Mouse (Mus musculus) kidney, postnatal 0 days (tissue): ENCODE measurements around the gene Mrps6. TPM values are rescaled to one million over a fixed set of nuclear protein-coding genes. Genes with fewer than 3 reads are reported as not detected.

Experiments
- ATAC-seq: fragments of 200-750 bp; cut with Nextera tagmentation; replicated peaks from 2 replicates; pipeline ENCODE4 v1.8.0; 2017; ENCODE audit warnings: low read depth, moderate number of reproducible peaks, moderate TSS enrichment, moderate library complexity; ENCODE audit not compliant: low FRiP score
- DNase-seq: peaks from one replicate; pipeline ENCODE4 v3.0.0-alpha.2; 2016; ENCODE audit warnings: low spot score
- H3K27ac ChIP-seq: fragments of 300-500 bp; sonication (generic); 2 replicates; pipeline ENCODE4 v1.5.1; 2014; ENCODE audit warnings: mild to moderate bottlenecking
- H3K27me3 ChIP-seq: fragments of 300-500 bp; sonication (generic); 2 replicates; pipeline ENCODE4 v1.6.1; 2014; ENCODE audit warnings: low read length, mixed read lengths; ENCODE audit not compliant: insufficient read depth
- H3K36me3 ChIP-seq: fragments of 300-500 bp; sonication (generic); 2 replicates; pipeline ENCODE4 v1.6.1; 2014; ENCODE audit warnings: low read length, mixed read lengths; ENCODE audit not compliant: insufficient read depth
- H3K4me1 ChIP-seq: fragments of 300-500 bp; sonication (generic); replicated peaks from 2 replicates; pipeline ENCODE4 v1.6.1; 2014; ENCODE audit warnings: antibody characterized with exemption, low read length, mixed read lengths; ENCODE audit not compliant: insufficient read depth
- H3K4me2 ChIP-seq: fragments of 300-500 bp; sonication (generic); 2 replicates; pipeline ENCODE4 v1.6.1; 2014; ENCODE audit warnings: mild to moderate bottlenecking, low read length, moderate library complexity, mixed read lengths
- H3K4me3 ChIP-seq: fragments of 300-500 bp; sonication (generic); replicated peaks from 2 replicates; pipeline ENCODE4 v1.5.1; 2014; ENCODE audit warnings: low read depth, low read length
- H3K9ac ChIP-seq: fragments of 300-500 bp; sonication (generic); 2 replicates; pipeline ENCODE4 v1.6.1; 2014; ENCODE audit warnings: low read depth, low read length
- H3K9me3 ChIP-seq: fragments of 300-500 bp; sonication (generic); replicated peaks from 2 replicates; pipeline ENCODE4 v1.6.1; 2016; ENCODE audit warnings: low read length, inconsistent platforms, mixed read lengths
- CTCF ChIP-seq: IDR thresholded peaks from 2 replicates; pipeline ENCODE4 v1.5.1; 2016; ENCODE audit warnings: antibody characterized with exemption, low read depth, mild to moderate bottlenecking, moderate library complexity
- WGBS: fragments of 180-500 bp; shearing (Covaris S2); extraction: QIAGEN DNeasy Blood & Tissue Kit; methylation state at CpG from one replicate; pipeline ENCODE4 v1.1.7; 2014; 5-methylcytosine and 5-hydroxymethylcytosine counted together
- polyA plus RNA-seq: library from polyadenylated mRNA; unstranded; fragments of >200 nt; fragmentation: Nextera tagmentation; extraction: Ambion mirVana; gene quantifications from 2 replicates; pipeline ENCODE4 v1.2.1, GENCODE M21; 2015

Mrps6 gene
- polyA plus RNA-seq, 1 experiment from 2014 or later, result 387 TPM

- Histone ChIP-seq H3K9me3 (no peaks in the 10 kb centered on the region), H3K4me1 (no peaks in the 10 kb centered on the region), H3K4me2 (no peak overlapping the region), H3K9ac (no peak overlapping the region), H3K4me3 (no peak overlapping the region), H3K36me3 (no peaks in the 10 kb centered on the region), H3K27me3 (no peaks in the 10 kb centered on the region), H3K27ac (no peak overlapping the region)
- TF ChIP-seq CTCF, result no peak
- ATAC-seq (no peak), DNase-seq (no peak)
- WGBS, result 96% methylated on average over 12 of the region's 12 CpGs
These were observed 83.0 kb downstream of the Mrps6 start for GRCm38 (mm10) chr16:92141021-92141420.

- Histone ChIP-seq H3K4me1 (no peaks in the 10 kb centered on the region), H3K9me3 (no peaks in the 10 kb centered on the region), H3K27me3 (no peaks in the 10 kb centered on the region), H3K9ac (no peak overlapping the region), H3K4me3 (no peak overlapping the region), H3K4me2 (no peak overlapping the region), H3K27ac (no peak overlapping the region), H3K36me3 (no peaks in the 10 kb centered on the region)
- WGBS, result 78% methylated on average over 9 of the region's 9 CpGs
- no peak for ATAC-seq
- TF ChIP-seq CTCF, result no peak
- DNase-seq, result no peak
These were observed 84.4 kb downstream of the Mrps6 start for GRCm38 (mm10) chr16:92142426-92143012.

- H3K9me3 ChIP-seq, result no peaks in the 10 kb centered on the region
- H3K9ac ChIP-seq, result no peak overlapping the region
- no peaks in the 10 kb centered on the region for H3K4me1 ChIP-seq
- H3K27ac ChIP-seq, result no peak overlapping the region
- no peak overlapping the region for H3K4me3 ChIP-seq
- TF ChIP-seq CTCF, result no peak
- DNase-seq, result no peak
- ATAC-seq, result no peak
- H3K4me2 ChIP-seq, result no peak overlapping the region
- H3K36me3 ChIP-seq, result no peaks in the 10 kb centered on the region
- WGBS, result 86% methylated on average over 12 of the region's 12 CpGs
- H3K27me3 ChIP-seq, result no peaks in the 10 kb centered on the region
These were observed 89.7 kb downstream of the Mrps6 start for GRCm38 (mm10) chr16:92147631-92148366.

- Histone ChIP-seq H3K4me3 (no peak overlapping the region), H3K27me3 (no peaks in the 10 kb centered on the region), H3K9ac (no peak overlapping the region), H3K27ac (no peak overlapping the region), H3K4me2 (no peak overlapping the region), H3K4me1 (no peaks in the 10 kb centered on the region), H3K9me3 (no peaks in the 10 kb centered on the region), H3K36me3 (no peaks in the 10 kb centered on the region)
- WGBS, result 97% methylated on average over 2 of the region's 2 CpGs
- DNase-seq (no peak), ATAC-seq (no peak)
- no peak for TF ChIP-seq CTCF
These were observed 90.3 kb downstream of the Mrps6 start for GRCm38 (mm10) chr16:92148367-92148728.

- ATAC-seq (no peak), DNase-seq (no peak)
- Histone ChIP-seq H3K4me2 (no peak overlapping the region), H3K36me3 (no peaks in the 10 kb centered on the region), H3K27me3 (no peaks in the 10 kb centered on the region), H3K9ac (no peak overlapping the region), H3K4me3 (no peak overlapping the region), H3K4me1 (no peaks in the 10 kb centered on the region), H3K27ac (no peak overlapping the region), H3K9me3 (no peaks in the 10 kb centered on the region)
- WGBS, result 78% methylated on average over 4 of the region's 4 CpGs
- TF ChIP-seq CTCF, result no peak
These were observed 92.9 kb downstream of the Mrps6 start for GRCm38 (mm10) chr16:92150975-92151374.

GRCm38 (mm10) chr16:92158021-92158455 is 100.0 kb downstream of the Mrps6 start:
- Histone ChIP-seq H3K4me1 (peaks cover 5% of the 10 kb centered on the region; the same call in 1 of the 2 replicates), H3K27me3 (no peaks in the 10 kb centered on the region), H3K36me3 (no peaks in the 10 kb centered on the region), H3K4me2 (peak overlapping the region; percentile 91), H3K27ac (peak overlapping the region; percentile 82), H3K9me3 (no peaks in the 10 kb centered on the region), H3K4me3 (peak overlapping the region; percentile 38), H3K9ac (peak overlapping the region; percentile 54)
- WGBS, result 3% methylated on average over 14 of the region's 14 CpGs
- peak; percentile 86 for DNase-seq
- peak; percentile 45; the same call in 1 of the 2 replicates for ATAC-seq
- no peak for TF ChIP-seq CTCF
